Mouse (Mus musculus): ENCODE measurements around the gene Zfp536.

The Zfp536 gene

GRCm38 (mm10) chr7:37689561-37690305, 83.7 kb downstream of the Zfp536 start:
- no peak for DNase-seq (ENCODE audit: low read depth, low spot score)

GRCm38 (mm10) chr7:37689107-37689511, 84.3 kb downstream of the Zfp536 start:
- peak; percentile 22 for DNase-seq (ENCODE audit: low read depth, low spot score)

GRCm38 (mm10) chr7:37686366-37686765, 87.1 kb downstream of the Zfp536 start:
- no peak for DNase-seq (ENCODE audit: low read depth, low spot score)

- peak; percentile 9 for DNase-seq (ENCODE audit: low read depth, low spot score)
Observed at GRCm38 (mm10) chr7:37685247-37685646, 88.2 kb downstream of the Zfp536 start.

- DNase-seq (ENCODE audit: low read depth, low spot score) = no peak
Observed at GRCm38 (mm10) chr7:37681335-37681734, 92.1 kb downstream of the Zfp536 start.

- no peak for DNase-seq (ENCODE audit: low read depth, low spot score)
Observed at GRCm38 (mm10) chr7:37663676-37664365, 109.6 kb downstream of the Zfp536 start.

GRCm38 (mm10) chr7:37648671-37649070, 124.8 kb downstream of the Zfp536 start:
- no peak for DNase-seq (ENCODE audit: low read depth, low spot score)

- peak; percentile 46 for DNase-seq (ENCODE audit: low read depth, low spot score)
Observed at GRCm38 (mm10) chr7:37647917-37648615, 125.4 kb downstream of the Zfp536 start.

- no peak for DNase-seq (ENCODE audit: low read depth, low spot score)
Observed at GRCm38 (mm10) chr7:37639740-37640397, 133.6 kb downstream of the Zfp536 start.

GRCm38 (mm10) chr7:37634812-37635211, 138.6 kb downstream of the Zfp536 start:
- DNase-seq (ENCODE audit: low read depth, low spot score) = no peak

GRCm38 (mm10) chr7:37630410-37630809, 143.0 kb downstream of the Zfp536 start:
- no peak for DNase-seq (ENCODE audit: low read depth, low spot score)

- no peak for DNase-seq (ENCODE audit: low read depth, low spot score)
Observed at GRCm38 (mm10) chr7:37627897-37628510, 145.4 kb downstream of the Zfp536 start.

- peak; percentile 69 for DNase-seq (ENCODE audit: low read depth, low spot score)
Observed at GRCm38 (mm10) chr7:37625758-37626157, 147.7 kb downstream of the Zfp536 start.

GRCm38 (mm10) chr7:37624759-37625340, 148.6 kb downstream of the Zfp536 start:
- peak; percentile 41 for DNase-seq (ENCODE audit: low read depth, low spot score)

- peak; percentile 48 for DNase-seq (ENCODE audit: low read depth, low spot score)
Observed at GRCm38 (mm10) chr7:37623903-37624758, 149.3 kb downstream of the Zfp536 start.

GRCm38 (mm10) chr7:37619254-37619653, 154.2 kb downstream of the Zfp536 start:
- no peak for DNase-seq (ENCODE audit: low read depth, low spot score)

GRCm38 (mm10) chr7:37617880-37618279, 155.6 kb downstream of the Zfp536 start:
- DNase-seq (ENCODE audit: low read depth, low spot score) = no peak

- DNase-seq (ENCODE audit: low read depth, low spot score) = no peak
Observed at GRCm38 (mm10) chr7:37615932-37616331, 157.5 kb downstream of the Zfp536 start.

- DNase-seq (ENCODE audit: low read depth, low spot score) = no peak
Observed at GRCm38 (mm10) chr7:37614381-37614780, 159.1 kb downstream of the Zfp536 start.

GRCm38 (mm10) chr7:37608556-37608955, 164.9 kb downstream of the Zfp536 start:
- DNase-seq (ENCODE audit: low read depth, low spot score) = no peak

All from ZHBTc4 (cell line).